Mouse (Mus musculus) MEL-GATA-1-ER (cell line): ENCODE measurements at regions not wholly inside any gene's neighbourhood (a gene's known extent, or its start where the extent isn't known, plus 50 kb on each side); places are given as distances from the start of the nearest gene placed in this dataset.

Experiments used
- DNase-seq: peaks from one replicate; pipeline ENCODE4 v3.0.0-alpha.2; 2012; ENCODE audit warnings: low read depth; ENCODE audit errors: extremely low read depth

DNA sequence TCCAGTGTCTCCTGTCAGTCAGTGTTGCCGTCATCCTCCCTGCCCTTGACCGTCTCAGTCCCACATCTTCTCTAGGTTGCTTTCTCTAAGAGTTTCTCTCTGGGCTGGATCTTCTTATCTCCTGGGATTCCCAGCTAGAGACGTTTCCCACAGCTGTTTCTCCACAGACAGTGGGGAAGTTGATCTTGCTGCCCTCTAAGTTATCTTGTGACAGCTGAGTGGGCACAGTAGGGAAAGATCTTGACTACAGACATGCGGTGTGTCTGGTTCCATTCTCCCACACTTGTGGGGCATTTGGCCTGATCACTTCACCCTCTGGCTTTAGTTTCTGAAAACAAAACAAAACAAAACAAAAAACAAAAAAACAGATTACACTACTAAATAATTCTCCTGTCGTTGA lies 165.2 kb upstream of the Tyw5 start:
- no peak for DNase-seq

DNA sequence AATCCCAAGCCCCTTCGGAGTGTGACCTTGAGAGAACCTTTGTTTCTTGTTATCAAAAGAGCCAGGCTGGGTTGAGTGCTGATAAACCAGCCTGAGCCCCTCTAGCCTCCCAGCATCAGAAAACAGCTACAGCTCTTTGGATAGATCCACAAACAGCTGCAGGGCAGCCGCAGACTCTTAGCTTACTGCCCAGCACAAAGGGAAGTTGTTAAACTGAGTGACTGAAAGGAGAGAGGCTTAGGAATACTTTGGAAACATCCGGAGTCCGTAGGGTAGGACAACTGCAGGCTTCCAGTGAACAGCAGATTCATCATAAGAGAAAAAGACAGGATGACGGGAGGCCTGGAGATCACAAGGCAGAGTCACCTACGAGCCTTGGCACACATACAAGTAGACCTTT lies 166.9 kb upstream of the Tyw5 start:
- DNase-seq, result no peak

- DNase-seq, result peak; percentile 9
These were observed 167.6 kb upstream of the Tyw5 start for GRCm38 (mm10) chr1:57574530-57574929.

- DNase-seq, result peak; percentile 10
These were observed 169.3 kb upstream of the Tyw5 start for GRCm38 (mm10) chr1:57576066-57576753.

GRCm38 (mm10) chr1:57579086-57579485 lies 172.2 kb upstream of the Tyw5 start:
- DNase-seq, result no peak

GRCm38 (mm10) chr1:57593707-57594589 lies 180.0 kb upstream of the Spats2l start:
- DNase-seq, result no peak

DNA sequence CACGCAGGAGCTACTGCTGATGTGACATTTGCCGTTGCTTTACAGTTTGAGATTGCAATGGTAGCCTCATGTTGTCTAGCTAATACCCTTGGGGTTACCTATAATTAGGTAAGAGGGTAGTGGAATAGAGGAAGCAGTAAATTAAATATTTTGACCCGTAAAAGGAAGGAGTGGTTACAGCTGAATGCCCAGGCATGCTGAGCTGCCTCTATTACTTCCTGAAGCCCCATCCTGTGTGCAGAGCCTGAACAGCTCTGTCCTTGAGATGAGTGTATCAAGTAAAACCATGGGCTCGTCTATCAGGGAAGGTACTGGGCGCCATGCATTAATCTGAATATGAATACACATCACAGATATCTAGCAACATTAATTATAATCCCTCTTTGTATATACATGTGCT lies 179.1 kb upstream of the Spats2l start:
- DNase-seq, result no peak

DNA sequence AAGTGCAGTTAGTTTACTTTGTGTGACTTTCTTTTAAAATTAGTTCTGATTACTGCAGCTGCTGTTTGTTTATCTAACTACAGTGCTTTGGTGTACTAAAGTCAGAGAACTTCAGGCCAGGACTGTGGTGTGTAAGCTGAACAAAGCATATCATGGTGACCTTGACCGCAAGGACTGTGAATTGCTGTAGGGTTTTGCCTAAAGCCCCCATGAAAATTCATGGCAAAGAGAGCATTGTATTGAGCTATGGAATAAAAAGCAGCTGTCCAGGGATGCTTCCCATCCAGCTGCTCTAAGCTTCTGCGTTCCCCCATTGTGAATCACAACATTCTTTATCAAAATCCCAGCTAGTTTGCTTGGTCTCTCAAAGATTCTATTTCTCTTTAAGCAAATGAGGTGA lies 173.0 kb upstream of the Spats2l start:
- DNase-seq, result no peak

GRCm38 (mm10) chr1:57605525-57605924 lies 168.4 kb upstream of the Spats2l start:
- DNase-seq, result no peak

DNA sequence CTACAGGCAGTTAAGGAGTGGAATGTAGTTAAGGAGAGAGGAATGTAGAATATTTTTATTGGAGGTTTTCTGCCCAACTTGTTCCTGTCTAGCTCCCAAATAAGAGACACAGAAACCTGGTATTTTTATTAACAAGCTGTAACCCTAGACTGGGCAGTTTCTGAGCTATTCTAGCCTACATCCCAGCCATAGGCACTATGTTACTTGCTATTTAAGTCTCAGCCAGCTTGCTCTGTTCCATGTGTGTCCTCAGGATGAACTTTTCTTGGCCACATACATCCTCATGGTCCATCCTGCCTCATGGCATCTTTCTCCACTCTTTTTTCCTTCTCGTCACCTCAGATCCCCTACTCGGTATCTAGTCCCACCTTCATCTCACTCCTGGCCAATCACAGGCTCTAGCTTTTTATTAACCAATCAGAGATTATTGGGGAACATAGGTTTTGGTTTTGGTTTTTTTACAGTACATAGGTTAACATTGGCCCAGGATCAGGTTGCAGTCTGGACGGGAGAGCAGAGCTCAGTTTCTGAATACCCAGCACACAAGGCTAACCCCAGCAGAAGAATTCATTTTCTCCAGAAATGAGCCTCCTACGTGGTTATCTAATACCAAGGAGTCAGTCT lies 167.8 kb upstream of the Spats2l start:
- DNase-seq, result no peak

DNA sequence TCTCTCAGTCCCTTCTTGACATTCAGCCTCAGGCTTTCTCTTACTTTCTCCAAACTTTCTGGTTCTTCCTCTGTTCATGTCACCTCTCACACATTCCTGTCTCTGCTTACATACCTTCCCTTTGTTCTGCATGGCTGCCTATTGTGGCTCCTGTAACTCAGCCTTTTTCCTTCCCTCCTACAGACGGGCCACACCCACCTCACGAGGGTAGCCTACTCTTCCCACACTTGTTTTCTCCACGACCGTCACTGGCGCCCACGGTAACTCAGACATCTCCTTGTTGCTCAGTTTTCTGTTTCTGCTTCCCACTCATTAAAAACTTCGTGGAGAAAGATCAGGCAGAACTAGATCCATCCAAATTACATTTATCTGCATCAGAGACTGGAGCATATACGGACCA lies 166.9 kb upstream of the Spats2l start:
- no peak for DNase-seq

DNA sequence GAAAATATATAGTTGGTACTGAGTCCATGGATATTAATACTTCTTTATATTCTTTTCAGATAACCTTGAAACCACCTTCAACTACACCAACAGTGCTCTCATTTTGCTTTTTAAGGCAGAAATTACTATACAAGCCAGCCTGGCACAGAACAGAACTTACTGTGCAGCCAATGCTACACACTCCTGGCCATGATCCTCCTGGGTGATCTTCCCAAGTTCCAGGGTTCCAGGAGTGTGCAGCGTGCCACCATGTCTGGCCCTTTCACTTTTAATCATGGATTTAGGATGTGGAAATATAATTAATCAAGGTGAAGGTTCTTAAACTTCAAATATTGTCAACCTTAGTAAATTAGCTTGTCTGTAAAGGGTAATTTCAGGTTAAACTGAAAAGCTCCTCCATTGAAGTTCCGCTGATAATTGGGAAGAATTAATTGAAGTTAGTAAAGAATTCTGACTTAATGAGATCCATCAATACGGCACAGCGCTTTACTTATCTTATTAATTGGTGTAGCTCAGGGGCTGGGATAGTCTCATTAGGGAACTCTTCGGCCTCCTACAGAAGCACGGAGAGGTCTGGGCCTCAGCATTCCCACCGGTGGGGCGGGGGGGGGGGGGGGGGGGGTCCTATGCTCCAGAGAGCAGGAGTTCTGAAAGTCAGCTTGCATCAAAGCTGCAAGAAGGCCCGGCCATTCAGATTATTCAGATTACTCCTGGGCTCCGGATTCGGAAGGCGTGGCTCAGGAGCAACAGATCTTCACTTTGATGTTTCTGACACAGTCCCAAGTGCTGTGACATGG lies 166.1 kb upstream of the Spats2l start:
- DNase-seq, result no peak

GRCm38 (mm10) chr1:57608423-57608679 lies 165.6 kb upstream of the Spats2l start:
- no peak for DNase-seq

- no peak for DNase-seq
These were observed 164.7 kb upstream of the Spats2l start for GRCm38 (mm10) chr1:57609307-57609706.

- DNase-seq, result no peak
These were observed 161.8 kb upstream of the Spats2l start for GRCm38 (mm10) chr1:57612171-57612570.

DNA sequence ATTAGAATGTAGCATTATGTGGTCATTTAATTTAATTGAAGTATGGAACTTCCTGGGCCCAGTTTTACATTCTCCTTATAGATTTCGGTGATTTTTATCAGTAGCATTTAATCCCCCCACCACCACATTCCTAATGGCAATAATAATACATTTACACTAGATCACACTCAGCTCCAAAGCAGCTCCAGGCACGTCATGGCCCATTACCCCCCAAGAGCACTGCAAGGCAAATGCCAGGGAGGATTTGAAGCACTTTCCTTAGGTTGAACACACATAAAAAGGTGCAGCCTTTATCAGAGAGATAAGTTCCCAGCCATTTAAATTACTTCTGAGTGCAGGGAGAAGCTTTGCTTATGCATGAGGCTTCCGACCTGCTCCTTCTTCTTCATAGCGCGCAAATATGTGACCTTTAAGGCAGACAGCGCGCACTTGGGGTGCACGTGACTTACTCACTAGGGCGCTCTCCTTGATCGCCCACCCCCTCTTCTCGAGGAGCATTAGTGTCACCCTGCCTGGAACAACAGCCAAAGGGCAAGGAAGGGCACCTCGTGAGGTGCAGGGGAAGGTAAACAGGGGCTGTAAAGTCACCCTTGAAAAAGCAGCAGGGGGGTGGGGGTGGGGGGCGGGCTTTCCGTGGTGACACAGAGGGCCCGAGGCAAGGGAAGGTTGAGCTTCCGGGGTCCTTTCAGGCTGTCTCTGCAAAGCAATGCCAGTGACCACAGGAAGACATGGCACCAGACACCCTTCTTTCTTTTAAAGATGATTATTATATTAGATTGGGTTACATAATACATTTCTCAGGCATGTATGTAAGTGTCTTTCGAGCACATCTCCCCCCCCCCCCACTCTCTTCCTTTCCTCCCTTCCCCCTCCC lies 160.8 kb upstream of the Spats2l start:
- DNase-seq, result no peak

- no peak for DNase-seq
These were observed 158.8 kb upstream of the Spats2l start for GRCm38 (mm10) chr1:57615155-57615554.

- no peak for DNase-seq
These were observed 156.6 kb upstream of the Spats2l start for GRCm38 (mm10) chr1:57617316-57617715.

DNA sequence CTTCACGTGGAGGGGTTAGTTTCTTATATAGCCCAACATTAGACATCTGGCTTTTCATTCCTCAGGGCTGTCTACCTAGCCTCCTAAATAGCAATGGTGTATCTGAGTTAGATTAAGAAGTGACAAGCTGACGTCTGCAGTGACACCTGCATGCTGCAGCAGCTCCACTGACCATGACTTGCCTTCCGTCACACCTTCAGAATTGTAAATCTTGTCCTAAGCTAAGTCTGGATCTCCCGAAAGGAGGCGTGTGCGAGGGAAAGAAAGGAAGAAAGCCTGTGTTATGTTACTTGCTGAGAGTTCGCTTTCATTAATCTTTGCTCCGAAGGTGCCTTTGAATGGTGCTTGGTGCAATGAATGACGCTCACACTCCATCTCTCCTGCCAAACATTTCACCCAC lies 151.4 kb upstream of the Spats2l start:
- no peak for DNase-seq

DNA sequence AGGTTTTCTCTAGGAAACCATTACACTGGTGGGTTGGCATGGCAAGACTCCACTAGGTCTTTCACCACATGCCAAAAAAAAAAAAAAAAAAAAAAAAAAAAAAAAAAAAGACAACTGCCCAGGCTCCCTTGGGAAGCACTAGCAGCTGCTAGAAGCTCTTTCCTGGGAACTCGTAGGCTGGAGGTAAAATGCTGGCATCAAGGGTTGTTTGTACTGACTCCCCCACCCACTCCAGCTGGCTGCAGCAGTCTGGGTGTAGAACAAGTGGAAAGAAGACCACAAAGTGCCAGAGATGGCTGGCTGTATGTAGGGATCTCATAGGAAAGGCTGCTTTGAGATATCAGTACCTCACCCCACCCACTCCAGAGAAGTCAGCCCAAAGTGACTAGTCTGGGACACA lies 140.0 kb upstream of the Spats2l start:
- no peak for DNase-seq

DNA sequence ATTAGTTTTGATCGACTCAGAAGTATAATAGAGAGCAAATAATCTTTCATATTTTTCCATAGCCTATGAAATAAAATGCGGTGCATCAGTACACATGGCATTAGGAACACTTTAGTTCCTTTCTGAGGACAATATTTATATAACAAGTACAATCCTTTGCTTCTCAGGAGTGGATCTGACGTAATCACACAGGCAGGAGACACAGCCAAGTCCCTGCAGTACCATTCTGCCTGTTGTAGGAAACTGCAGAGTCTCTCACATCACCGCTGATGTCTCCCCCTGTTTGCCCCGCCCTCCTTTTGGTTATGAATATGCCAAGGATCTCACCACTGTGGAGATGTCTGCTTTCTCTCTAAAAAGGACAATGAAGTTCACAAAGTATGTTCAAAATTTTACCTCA lies 131.8 kb upstream of the Spats2l start:
- no peak for DNase-seq
